Mouse (Mus musculus): ENCODE results near the gene Hba-a2.

DNA sequence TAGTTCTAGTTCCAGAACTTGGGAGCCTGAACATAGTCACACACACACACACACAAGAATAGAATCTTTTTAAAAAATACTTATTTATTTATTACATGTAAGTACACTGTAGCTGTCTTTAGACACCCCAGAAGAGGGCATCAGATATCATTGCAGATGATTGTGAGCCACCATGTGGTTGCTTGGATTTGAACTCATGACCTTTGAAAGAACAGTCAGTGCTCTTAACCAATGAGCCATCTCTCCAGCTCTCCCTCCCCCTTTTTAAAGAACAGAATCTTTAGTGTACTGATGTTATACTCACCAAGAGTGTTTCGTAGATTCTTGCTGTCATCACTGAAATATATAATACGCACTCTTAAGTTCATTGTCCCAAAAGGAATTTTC lies 2.2 kb downstream of the Hba-a2 start:
- TF ChIP-seq CTCF (IDR thresholded peaks at IDR 0.05; ENCODE audit: insufficient read depth, low read length) (no peak), POLR2A (IDR thresholded peaks at IDR 0.05; ENCODE audit: borderline replicate concordance, extremely low read depth, low read depth, low read length) (no peak)
